18 mouse cellular contexts compared by ENCODE assay signal in genomic region chr8:12956941-12957340, GRCm38 (mm10).
DNase-seq lines count a peak whose midpoint lies in the region; ATAC-seq lines count a peak whose summit lies in the region.
"Had no signal": no experiment of that assay in that cellular context is flagged by ENCODE, and none has a peak within 500 bp of the region (broad histone marks: within the 10 kb centered on the region; RNA-seq: fewer than 3 reads in every experiment).

No protein-coding gene starts in this region.

- H3K4me2 ChIP-seq in intestine, embryonic 14.5 days (ENCODE audit: low read length), result no peak overlapping the region
- no peak overlapping the region for H3K4me2 ChIP-seq in intestine, embryonic 15.5 days (replicated peaks)
- no peak overlapping the region for H3K4me2 ChIP-seq in embryonic facial prominence, embryonic 14.5 days (ENCODE audit: low read depth, low read length)
- H3K4me2 ChIP-seq in hindbrain, embryonic 14.5 days (replicated peaks), result no peak overlapping the region
- H3K4me2 ChIP-seq: heart, embryonic 12.5 days; limb, embryonic 13.5 days; stomach, embryonic 15.5 days had no signal

- H3K9ac ChIP-seq in intestine, embryonic 14.5 days (ENCODE audit: low read length), result no peak overlapping the region
- no peak overlapping the region for H3K9ac ChIP-seq in intestine, embryonic 15.5 days
- no peak overlapping the region for H3K9ac ChIP-seq in embryonic facial prominence, embryonic 14.5 days (ENCODE audit: low read depth, low read length)
- H3K9ac ChIP-seq in hindbrain, embryonic 14.5 days, result no peak overlapping the region
- H3K9ac ChIP-seq: heart, embryonic 12.5 days; limb, embryonic 13.5 days; liver, postnatal 0 days; stomach, embryonic 15.5 days had no signal

- H3K36me3 ChIP-seq in intestine, embryonic 14.5 days (ENCODE audit: control insufficient read depth, insufficient read depth, low read length), result no peaks in the 10 kb centered on the region
- no peaks in the 10 kb centered on the region for H3K36me3 ChIP-seq in intestine, embryonic 15.5 days
- no peaks in the 10 kb centered on the region for H3K36me3 ChIP-seq in embryonic facial prominence, embryonic 14.5 days (ENCODE audit: control insufficient read depth, insufficient read depth, low read length)
- peaks cover 32% of the 10 kb centered on the region for H3K36me3 ChIP-seq in hindbrain, embryonic 14.5 days (replicated peaks; ENCODE audit: control insufficient read depth, insufficient read depth)
- H3K36me3 ChIP-seq: heart, embryonic 12.5 days; stomach, embryonic 15.5 days had no signal

- ATAC-seq in intestine, embryonic 14.5 days (replicated peaks; ENCODE audit: low FRiP score, low TSS enrichment, low read depth), result 0 out of 2 replicates have a peak, but pooled peaks have one; percentile 24
- no peak for ATAC-seq in intestine, embryonic 15.5 days
- 0 out of 2 replicates have a peak, but pooled peaks have one; percentile 32 for ATAC-seq in embryonic facial prominence, embryonic 14.5 days (ENCODE audit: low read depth)
- no peak for ATAC-seq in hindbrain, embryonic 14.5 days (ENCODE audit: low FRiP score)
- ATAC-seq: liver, postnatal 0 days had no signal

- H3K4me1 ChIP-seq in intestine, embryonic 14.5 days (replicated peaks; ENCODE audit: control insufficient read depth, insufficient read depth, low read length), result no peaks in the 10 kb centered on the region; the same call in 1 of the 2 replicates
- H3K4me1 ChIP-seq in intestine, embryonic 15.5 days (replicated peaks), result peaks cover 7% of the 10 kb centered on the region
- H3K4me1 ChIP-seq in embryonic facial prominence, embryonic 14.5 days (ENCODE audit: control insufficient read depth, insufficient read depth, low read length), result no peaks in the 10 kb centered on the region
- peaks cover 46% of the 10 kb centered on the region for H3K4me1 ChIP-seq in hindbrain, embryonic 14.5 days (replicated peaks; ENCODE audit: control insufficient read depth, insufficient read depth, low read length)
- H3K4me1 ChIP-seq: heart, embryonic 12.5 days had no signal

- H3K27me3 ChIP-seq in intestine, embryonic 14.5 days (replicated peaks; ENCODE audit: control insufficient read depth, insufficient read depth, low read length), result no peaks in the 10 kb centered on the region
- H3K27me3 ChIP-seq in intestine, embryonic 15.5 days (replicated peaks), result no peaks in the 10 kb centered on the region
- no peaks in the 10 kb centered on the region for H3K27me3 ChIP-seq in embryonic facial prominence, embryonic 14.5 days (replicated peaks; ENCODE audit: control insufficient read depth, insufficient read depth, low read length)
- no peaks in the 10 kb centered on the region for H3K27me3 ChIP-seq in hindbrain, embryonic 14.5 days (ENCODE audit: control insufficient read depth, insufficient read depth, low read length)
- H3K27me3 ChIP-seq: heart, embryonic 12.5 days; limb, embryonic 13.5 days; stomach, embryonic 15.5 days had no signal

- no peak for DNase-seq in intestine, embryonic 14.5 days (ENCODE audit: low spot score)
- peak; percentile 20 for DNase-seq in embryonic facial prominence, embryonic 14.5 days (ENCODE audit: low spot score)
- DNase-seq in hindbrain, embryonic 14.5 days (ENCODE audit: low spot score), result no peak
- DNase-seq in thymus, postnatal 0 days (ENCODE audit: low spot score), result peak; percentile 66
- DNase-seq in left cerebral cortex, adult 9 months (ENCODE audit: low spot score in 2 of 2), result no peak
- no peak for DNase-seq in liver
- no peak for DNase-seq in spleen, adult 18-20 months
- DNase-seq: cerebellum, adult 11-12 months; heart, postnatal 4 days; kidney, adult 8-10 months; liver, postnatal 0 days; lung, postnatal 4 days; midbrain, embryonic 14.5 days had no signal

- H3K9me3 ChIP-seq in intestine, embryonic 14.5 days (ENCODE audit: control insufficient read depth, low read length), result no peaks in the 10 kb centered on the region
- no peaks in the 10 kb centered on the region for H3K9me3 ChIP-seq in intestine, embryonic 15.5 days
- no peaks in the 10 kb centered on the region for H3K9me3 ChIP-seq in embryonic facial prominence, embryonic 14.5 days (ENCODE audit: control insufficient read depth, low read length)
- no peaks in the 10 kb centered on the region for H3K9me3 ChIP-seq in hindbrain, embryonic 14.5 days (ENCODE audit: control insufficient read depth, low read length)
- H3K9me3 ChIP-seq: heart, embryonic 12.5 days; limb, embryonic 13.5 days; stomach, embryonic 15.5 days had no signal

- H3K27ac ChIP-seq in intestine, embryonic 14.5 days (ENCODE audit: low read depth), result no peak overlapping the region
- no peak overlapping the region for H3K27ac ChIP-seq in intestine, embryonic 15.5 days
- H3K27ac ChIP-seq in embryonic facial prominence, embryonic 14.5 days (replicated peaks; ENCODE audit: low read depth, low read length), result no peak overlapping the region
- H3K27ac ChIP-seq in hindbrain, embryonic 14.5 days, result peak overlapping the region; percentile 44; the same call in 1 of the 2 replicates
- H3K27ac ChIP-seq: left cerebral cortex, adult 2 months; limb, embryonic 13.5 days; stomach, embryonic 15.5 days had no signal

- H3K4me3 ChIP-seq in intestine, embryonic 14.5 days (ENCODE audit: low read depth, low read length), result no peak overlapping the region
- no peak overlapping the region for H3K4me3 ChIP-seq in intestine, embryonic 15.5 days (replicated peaks)
- H3K4me3 ChIP-seq in embryonic facial prominence, embryonic 14.5 days (ENCODE audit: low read depth, low read length), result no peak overlapping the region
- H3K4me3 ChIP-seq in hindbrain, embryonic 14.5 days (replicated peaks; ENCODE audit: low read length), result no peak overlapping the region
- H3K4me3 ChIP-seq: heart, embryonic 12.5 days; left cerebral cortex, adult 2 months; limb, embryonic 13.5 days; stomach, embryonic 15.5 days had no signal

- 48% methylated on average over 5 of the region's 5 CpGs for WGBS in intestine, embryonic 14.5 days
- 57% methylated on average over 5 of the region's 5 CpGs for WGBS in intestine, embryonic 15.5 days
- WGBS in embryonic facial prominence, embryonic 14.5 days, result 59% methylated on average over 5 of the region's 5 CpGs
- 53% methylated on average over 5 of the region's 5 CpGs for WGBS in hindbrain, embryonic 14.5 days

Comparison
In these comparisons a context has a peak if more than half of its experiments do, and no peak if none do; other contexts are left out.
1. ATAC-seq: peak in intestine, embryonic 14.5 days (single experiment) and embryonic facial prominence, embryonic 14.5 days (single experiment); none in intestine, embryonic 15.5 days (single experiment) and hindbrain, embryonic 14.5 days (single experiment).
2. DNase-seq: peak in embryonic facial prominence, embryonic 14.5 days (single experiment) and thymus, postnatal 0 days (single experiment); none in intestine, embryonic 14.5 days (single experiment), hindbrain, embryonic 14.5 days (single experiment), left cerebral cortex, adult 9 months (0 of 2), liver (single experiment) and spleen, adult 18-20 months (0 of 2).